Mouse (Mus musculus): ENCODE data around the gene Pxmp2. TPM values are rescaled to one million over a fixed set of nuclear protein-coding genes. Genes with fewer than 3 reads are reported as not detected.

Pxmp2 gene
- total RNA-seq (2014; rRNA removed) = 7.8 and 9.1 TPM in 2 replicates
- 16.3 and 16.7 TPM in 2 replicates for polyA plus RNA-seq (2015; fragmentation: Nextera tagmentation; extraction: Ambion mirVana)

DNA sequence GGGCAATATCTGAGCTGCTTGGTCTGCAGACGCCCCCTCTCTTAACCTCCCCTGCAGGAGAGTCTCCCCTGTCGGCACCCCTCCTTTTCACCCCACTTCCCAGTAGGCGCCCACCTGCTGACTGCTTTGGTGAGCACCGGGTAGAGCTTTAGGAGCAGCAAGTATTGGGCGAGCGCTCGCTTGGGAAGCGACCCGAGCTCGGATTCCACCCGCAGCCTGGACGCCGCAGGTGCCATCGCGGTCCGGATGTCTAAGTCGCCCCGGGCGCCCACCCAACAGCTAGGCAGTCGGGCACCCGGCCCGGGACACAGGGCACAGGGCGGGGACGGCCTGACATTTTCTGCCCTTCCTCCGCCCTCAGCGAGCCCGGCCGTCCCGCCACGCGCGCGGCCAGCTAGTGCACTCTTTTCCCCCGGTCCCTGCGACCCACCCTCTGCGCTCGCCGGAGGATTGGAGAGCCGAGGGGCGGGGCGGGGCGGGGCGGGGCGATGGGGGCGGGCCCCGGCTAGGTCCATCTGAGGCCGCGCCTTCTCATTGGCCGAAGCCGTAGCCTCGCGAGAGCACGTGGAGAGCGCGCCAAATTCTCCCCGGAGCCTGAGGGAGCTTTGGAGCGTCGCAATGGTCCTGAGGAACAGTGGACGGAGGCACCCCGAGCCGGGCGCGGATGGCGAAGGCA lies at the start of gene Pxmp2, which contains the start of gene Pole:
Gene Pxmp2 (minus strand): TSS at position 417 of the 676 bp plus-strand sequence.
Gene Pole (plus strand): TSS at position 537 of the 676 bp plus-strand sequence.
- peak; percentile 98 for ATAC-seq (ENCODE audit: low FRiP score)
- WGBS = 1% methylated on average over 49 of the region's 64 CpGs
- no peaks in the 10 kb centered on the region for H3K36me3 ChIP-seq (ENCODE audit: insufficient read depth, low read length)
- H3K27me3 ChIP-seq (ENCODE audit: insufficient read depth, low read length) = 0 out of 2 replicates have a peak, but pooled peaks cover 4% of the 10 kb centered on the region
- H3K27ac ChIP-seq (ENCODE audit: low read depth, low read length) = no peak within 1 kb of the TSS
- H3K4me1 ChIP-seq (ENCODE audit: insufficient read depth, low read length) = no peaks in the 10 kb centered on the region
- TF ChIP-seq CTCF (IDR thresholded peaks at IDR 0.05) = no peak
- no peaks in the 10 kb centered on the region for H3K9me3 ChIP-seq (ENCODE audit: low read length)
- peak within 1 kb of the TSS; percentile 71 for H3K9ac ChIP-seq (replicated peaks; ENCODE audit: low read length, poor library complexity, severe bottlenecking)
- peak within 1 kb of the TSS; percentile 91 for H3K4me2 ChIP-seq (ENCODE audit: low read depth, low read length, poor library complexity, severe bottlenecking)
- peak; percentile 94 for DNase-seq (ENCODE audit: low spot score)
- peak within 1 kb of the TSS; percentile 65 for H3K4me3 ChIP-seq (ENCODE audit: low read depth, low read length)

GRCm38 (mm10) chr5:110330508-110330907 lies 44.5 kb upstream of the Pxmp2 start:
- no peak overlapping the region for H3K4me2 ChIP-seq (ENCODE audit: low read depth, low read length, poor library complexity, severe bottlenecking)
- no peak for TF ChIP-seq CTCF (IDR thresholded peaks at IDR 0.05)

DNA sequence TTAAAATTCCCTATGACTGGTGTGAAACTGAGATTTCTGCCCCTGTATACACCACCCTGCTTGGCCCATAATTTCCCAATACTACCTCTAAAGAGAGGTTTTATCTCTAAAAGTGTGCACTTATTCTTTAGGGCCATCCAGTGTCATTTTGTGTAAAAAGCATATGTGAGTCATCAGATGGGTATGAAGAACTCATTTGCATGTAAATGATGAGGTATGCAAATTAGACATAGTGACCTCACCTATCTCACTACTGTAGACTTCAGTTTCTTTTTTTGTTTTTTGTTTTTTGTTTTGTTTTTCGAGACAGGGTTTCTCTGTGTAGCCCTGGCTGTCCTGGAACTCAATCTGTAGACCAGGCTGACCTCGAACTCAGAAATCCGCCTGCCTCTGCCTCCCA lies 27.1 kb upstream of the Pxmp2 start:
- Histone ChIP-seq H3K27me3 (ENCODE audit: insufficient read depth, low read length) (no peaks in the 10 kb centered on the region), H3K36me3 (ENCODE audit: insufficient read depth, low read length) (no peaks in the 10 kb centered on the region; the same call in 1 of the 2 replicates), H3K4me3 (ENCODE audit: low read depth, low read length) (no peak overlapping the region), H3K4me2 (ENCODE audit: low read depth, low read length, poor library complexity, severe bottlenecking) (no peak overlapping the region), H3K9me3 (ENCODE audit: low read length) (no peaks in the 10 kb centered on the region), H3K4me1 (ENCODE audit: insufficient read depth, low read length) (no peaks in the 10 kb centered on the region), H3K27ac (ENCODE audit: low read depth, low read length) (no peak overlapping the region), H3K9ac (replicated peaks; ENCODE audit: low read length, poor library complexity, severe bottlenecking) (no peak overlapping the region)
- DNase-seq (ENCODE audit: low spot score) = no peak
- WGBS = 95% methylated on average over 3 of the region's 3 CpGs
- no peak for ATAC-seq (ENCODE audit: low FRiP score)
- no peak for TF ChIP-seq CTCF (IDR thresholded peaks at IDR 0.05)

More at GRCm38 (mm10) chr5:110330508-110330907, 44.5 kb upstream of the Pxmp2 start:
- Histone ChIP-seq H3K9me3 (ENCODE audit: low read length) (no peaks in the 10 kb centered on the region), H3K27ac (ENCODE audit: low read depth, low read length) (no peak overlapping the region), H3K4me1 (ENCODE audit: insufficient read depth, low read length) (no peaks in the 10 kb centered on the region), H3K9ac (replicated peaks; ENCODE audit: low read length, poor library complexity, severe bottlenecking) (no peak overlapping the region), H3K27me3 (ENCODE audit: insufficient read depth, low read length) (no peaks in the 10 kb centered on the region), H3K4me3 (ENCODE audit: low read depth, low read length) (no peak overlapping the region), H3K36me3 (ENCODE audit: insufficient read depth, low read length) (peaks cover 7% of the 10 kb centered on the region)
- ATAC-seq (ENCODE audit: low FRiP score) (no peak), DNase-seq (ENCODE audit: low spot score) (no peak)
- WGBS = 90% methylated on average over 3 of the region's 3 CpGs

- DNase-seq (ENCODE audit: low spot score) (no peak), ATAC-seq (ENCODE audit: low FRiP score) (no peak)
- H3K9ac ChIP-seq (replicated peaks; ENCODE audit: low read length, poor library complexity, severe bottlenecking) = no peak overlapping the region
- H3K36me3 ChIP-seq (ENCODE audit: insufficient read depth, low read length) = 0 out of 2 replicates have a peak, but pooled peaks cover 3% of the 10 kb centered on the region
- no peaks in the 10 kb centered on the region for H3K4me1 ChIP-seq (ENCODE audit: insufficient read depth, low read length)
- H3K9me3 ChIP-seq (ENCODE audit: low read length) = no peaks in the 10 kb centered on the region
- H3K4me3 ChIP-seq (ENCODE audit: low read depth, low read length) = no peak overlapping the region
- H3K27ac ChIP-seq (ENCODE audit: low read depth, low read length) = no peak overlapping the region
- no peak for TF ChIP-seq CTCF (IDR thresholded peaks at IDR 0.05)
- H3K4me2 ChIP-seq (ENCODE audit: low read depth, low read length, poor library complexity, severe bottlenecking) = no peak overlapping the region
- 95% methylated on average over 7 of the region's 7 CpGs for WGBS
- no peaks in the 10 kb centered on the region for H3K27me3 ChIP-seq (ENCODE audit: insufficient read depth, low read length)
Observed at GRCm38 (mm10) chr5:110308861-110309260, 22.9 kb upstream of the Pxmp2 start.

DNA sequence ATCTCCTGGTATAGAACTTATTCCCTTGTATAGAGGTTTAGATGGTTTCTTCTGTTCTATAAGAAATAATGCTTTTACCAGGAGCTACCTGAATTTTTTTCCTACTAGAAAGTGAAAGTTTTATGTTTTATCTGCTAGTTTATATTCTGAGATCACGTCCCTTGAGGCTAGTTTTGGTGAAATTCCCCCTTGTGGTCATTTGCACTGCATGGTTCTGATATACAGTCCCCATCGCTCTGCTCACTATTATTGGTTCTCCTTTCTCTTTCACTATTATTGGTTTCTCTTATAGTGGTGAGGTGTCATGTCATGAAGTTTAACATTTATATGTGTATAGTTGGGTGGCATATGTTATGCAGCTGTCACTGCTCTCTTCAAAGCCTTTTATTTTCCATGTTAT lies 14.6 kb upstream of the Pxmp2 start:
- Histone ChIP-seq H3K4me3 (ENCODE audit: low read depth, low read length) (no peak overlapping the region), H3K27ac (ENCODE audit: low read depth, low read length) (no peak overlapping the region), H3K4me1 (ENCODE audit: insufficient read depth, low read length) (no peaks in the 10 kb centered on the region), H3K9ac (replicated peaks; ENCODE audit: low read length, poor library complexity, severe bottlenecking) (no peak overlapping the region), H3K27me3 (ENCODE audit: insufficient read depth, low read length) (no peaks in the 10 kb centered on the region), H3K4me2 (ENCODE audit: low read depth, low read length, poor library complexity, severe bottlenecking) (no peak overlapping the region), H3K9me3 (ENCODE audit: low read length) (no peaks in the 10 kb centered on the region), H3K36me3 (ENCODE audit: insufficient read depth, low read length) (peaks cover 6% of the 10 kb centered on the region)
- ATAC-seq (ENCODE audit: low FRiP score) (no peak), DNase-seq (ENCODE audit: low spot score) (no peak)
- 95% methylated on average over 2 of the region's 2 CpGs for WGBS
- TF ChIP-seq CTCF (IDR thresholded peaks at IDR 0.05) = no peak

- Histone ChIP-seq H3K4me3 (ENCODE audit: low read depth, low read length) (no peak overlapping the region), H3K27me3 (ENCODE audit: insufficient read depth, low read length) (no peaks in the 10 kb centered on the region), H3K27ac (ENCODE audit: low read depth, low read length) (no peak overlapping the region), H3K4me1 (ENCODE audit: insufficient read depth, low read length) (no peaks in the 10 kb centered on the region), H3K9ac (replicated peaks; ENCODE audit: low read length, poor library complexity, severe bottlenecking) (no peak overlapping the region), H3K9me3 (ENCODE audit: low read length) (no peaks in the 10 kb centered on the region), H3K4me2 (ENCODE audit: low read depth, low read length, poor library complexity, severe bottlenecking) (no peak overlapping the region), H3K36me3 (ENCODE audit: insufficient read depth, low read length) (peaks cover 8% of the 10 kb centered on the region)
- no peak for TF ChIP-seq CTCF (IDR thresholded peaks at IDR 0.05)
- 89% methylated on average over 1 of the region's 1 CpGs for WGBS
- ATAC-seq (ENCODE audit: low FRiP score) (no peak), DNase-seq (ENCODE audit: low spot score) (no peak)
Observed at GRCm38 (mm10) chr5:110296637-110297036, 10.7 kb upstream of the Pxmp2 start.

All from midbrain, postnatal 0 days (tissue).